ENCODE assay signal across 9 mouse cellular contexts in genomic region chr9:4442908-4443307, GRCm38 (mm10).
DNase-seq lines count a peak whose midpoint lies in the region; ATAC-seq and TF ChIP-seq lines count a peak whose summit lies in the region.
"Had no signal": no experiment of that assay in that cellular context is flagged by ENCODE, and none has a peak within 500 bp of the region (broad histone marks: within the 10 kb centered on the region; RNA-seq: fewer than 3 reads in every experiment).

No protein-coding gene starts in this region.

- peak; percentile 21 to 51 for DNase-seq in heart, postnatal 10 days
- DNase-seq in heart, adult 8-10 months (ENCODE audit: low spot score): no peak
- DNase-seq in brain, embryonic 14.5 days (ENCODE audit: low read depth): peak; percentile 62
- DNase-seq in right cerebral cortex, adult 2 months (ENCODE audit: low spot score in 2 of 2): no peak

- no peak overlapping the region for H3K4me3 ChIP-seq in E14TG2a.4 (replicated peaks; ENCODE audit: low read length)
- H3K4me3 ChIP-seq in hindbrain, embryonic 12.5 days: no peak overlapping the region
- H3K4me3 ChIP-seq in liver, embryonic 12.5 days: no peak overlapping the region
- no peak overlapping the region for H3K4me3 ChIP-seq in neural tube, embryonic 12.5 days
- H3K4me3 ChIP-seq: embryonic facial prominence, embryonic 12.5 days had no signal

- peak; percentile 58 for TF ChIP-seq CTCF in E14TG2a.4 (conservative IDR thresholded peaks at IDR 0.05; ENCODE audit: low read length)
- TF ChIP-seq CTCF in brain, embryonic 14.5 days (IDR thresholded peaks at IDR 0.05; ENCODE audit: borderline replicate concordance, extremely low read depth, insufficient read depth, insufficient read length): peak; percentile 56; the same call in 1 of the 2 replicates

- H3K4me2 ChIP-seq in hindbrain, embryonic 12.5 days (replicated peaks): no peak overlapping the region
- H3K4me2 ChIP-seq in liver, embryonic 12.5 days: no peak overlapping the region
- no peak overlapping the region for H3K4me2 ChIP-seq in neural tube, embryonic 12.5 days (replicated peaks)
- H3K4me2 ChIP-seq: embryonic facial prominence, embryonic 12.5 days had no signal

- H3K9ac ChIP-seq in hindbrain, embryonic 12.5 days: no peak overlapping the region
- no peak overlapping the region for H3K9ac ChIP-seq in liver, embryonic 12.5 days
- no peak overlapping the region for H3K9ac ChIP-seq in neural tube, embryonic 12.5 days
- H3K9ac ChIP-seq: embryonic facial prominence, embryonic 12.5 days had no signal

- no peaks in the 10 kb centered on the region for H3K4me1 ChIP-seq in E14TG2a.4 (replicated peaks; ENCODE audit: low read depth, low read length)
- H3K4me1 ChIP-seq in hindbrain, embryonic 12.5 days: no peaks in the 10 kb centered on the region
- H3K4me1 ChIP-seq in liver, embryonic 12.5 days: no peaks in the 10 kb centered on the region
- H3K4me1 ChIP-seq in neural tube, embryonic 12.5 days: no peaks in the 10 kb centered on the region
- H3K4me1 ChIP-seq: embryonic facial prominence, embryonic 12.5 days had no signal

- no peak for TF ChIP-seq POLR2A in brain, embryonic 14.5 days (IDR thresholded peaks at IDR 0.05; ENCODE audit: borderline replicate concordance, extremely low read depth, insufficient read depth, insufficient read length, poor library complexity, severe bottlenecking)

- no peaks in the 10 kb centered on the region for H3K36me3 ChIP-seq in E14TG2a.4 (ENCODE audit: insufficient read depth, low read length)
- no peaks in the 10 kb centered on the region for H3K36me3 ChIP-seq in hindbrain, embryonic 12.5 days
- H3K36me3 ChIP-seq in liver, embryonic 12.5 days: no peaks in the 10 kb centered on the region
- H3K36me3 ChIP-seq in neural tube, embryonic 12.5 days: no peaks in the 10 kb centered on the region
- H3K36me3 ChIP-seq: embryonic facial prominence, embryonic 12.5 days had no signal

- H3K9me3 ChIP-seq in E14TG2a.4 (ENCODE audit: low read length): peaks cover 5% of the 10 kb centered on the region; the same call in 1 of the 2 replicates
- no peaks in the 10 kb centered on the region for H3K9me3 ChIP-seq in hindbrain, embryonic 12.5 days (replicated peaks)
- H3K9me3 ChIP-seq in liver, embryonic 12.5 days (replicated peaks): no peaks in the 10 kb centered on the region
- H3K9me3 ChIP-seq in neural tube, embryonic 12.5 days: no peaks in the 10 kb centered on the region
- H3K9me3 ChIP-seq: embryonic facial prominence, embryonic 12.5 days had no signal

- H3K27me3 ChIP-seq in E14TG2a.4 (ENCODE audit: insufficient read depth, low read length): no peaks in the 10 kb centered on the region
- no peaks in the 10 kb centered on the region for H3K27me3 ChIP-seq in hindbrain, embryonic 12.5 days
- no peaks in the 10 kb centered on the region for H3K27me3 ChIP-seq in liver, embryonic 12.5 days (replicated peaks)
- no peaks in the 10 kb centered on the region for H3K27me3 ChIP-seq in neural tube, embryonic 12.5 days (replicated peaks)
- H3K27me3 ChIP-seq: embryonic facial prominence, embryonic 12.5 days had no signal

- intact Hi-C loops in heart, postnatal 10 days (cut with DNase I): no loop called here

- H3K27ac ChIP-seq in hindbrain, embryonic 12.5 days: no peak overlapping the region
- no peak overlapping the region for H3K27ac ChIP-seq in liver, embryonic 12.5 days
- H3K27ac ChIP-seq in neural tube, embryonic 12.5 days: no peak overlapping the region
- H3K27ac ChIP-seq: embryonic facial prominence, embryonic 12.5 days had no signal

- WGBS in hindbrain, embryonic 12.5 days: 34% methylated on average over 2 of the region's 2 CpGs
- WGBS in liver, embryonic 12.5 days (ENCODE audit: insufficient replicate concordance): 13% methylated on average over 2 of the region's 2 CpGs
- WGBS in neural tube, embryonic 12.5 days: 22% methylated on average over 2 of the region's 2 CpGs

- 0 out of 2 replicates have a peak, but pooled peaks have one; percentile 48 for ATAC-seq in hindbrain, embryonic 12.5 days (ENCODE audit: low FRiP score)
- ATAC-seq in liver, embryonic 12.5 days: peak; percentile 52; the same call in 1 of the 2 replicates
- peak; percentile 61; the same call in 1 of the 2 replicates for ATAC-seq in neural tube, embryonic 12.5 days (ENCODE audit: low FRiP score, low read depth)

Comparison
In these comparisons a context has a peak if more than half of its experiments do, and no peak if none do; other contexts are left out.
1. DNase-seq: peak in heart, postnatal 10 days (2 of 2) and brain, embryonic 14.5 days (single experiment); none in heart, adult 8-10 months (single experiment) and right cerebral cortex, adult 2 months (0 of 2).
2. Peak in every context shown above with its lines, with median percentiles within 50 percentile points of each other: ATAC-seq.